Mouse (Mus musculus): ENCODE measurements around the gene Eif4g2. TPM values are rescaled to one million over a fixed set of nuclear protein-coding genes. Genes with fewer than 3 reads are reported as not detected.

Eif4g2 gene
- polyA plus RNA-seq (2014; fragmentation: Illumina TruSeq; extraction: RNeasy Lipid Tissue Mini Kit (QIAGEN cat#74804); ENCODE audit: low read depth, low replicate concordance), result 1,941 TPM

DNA sequence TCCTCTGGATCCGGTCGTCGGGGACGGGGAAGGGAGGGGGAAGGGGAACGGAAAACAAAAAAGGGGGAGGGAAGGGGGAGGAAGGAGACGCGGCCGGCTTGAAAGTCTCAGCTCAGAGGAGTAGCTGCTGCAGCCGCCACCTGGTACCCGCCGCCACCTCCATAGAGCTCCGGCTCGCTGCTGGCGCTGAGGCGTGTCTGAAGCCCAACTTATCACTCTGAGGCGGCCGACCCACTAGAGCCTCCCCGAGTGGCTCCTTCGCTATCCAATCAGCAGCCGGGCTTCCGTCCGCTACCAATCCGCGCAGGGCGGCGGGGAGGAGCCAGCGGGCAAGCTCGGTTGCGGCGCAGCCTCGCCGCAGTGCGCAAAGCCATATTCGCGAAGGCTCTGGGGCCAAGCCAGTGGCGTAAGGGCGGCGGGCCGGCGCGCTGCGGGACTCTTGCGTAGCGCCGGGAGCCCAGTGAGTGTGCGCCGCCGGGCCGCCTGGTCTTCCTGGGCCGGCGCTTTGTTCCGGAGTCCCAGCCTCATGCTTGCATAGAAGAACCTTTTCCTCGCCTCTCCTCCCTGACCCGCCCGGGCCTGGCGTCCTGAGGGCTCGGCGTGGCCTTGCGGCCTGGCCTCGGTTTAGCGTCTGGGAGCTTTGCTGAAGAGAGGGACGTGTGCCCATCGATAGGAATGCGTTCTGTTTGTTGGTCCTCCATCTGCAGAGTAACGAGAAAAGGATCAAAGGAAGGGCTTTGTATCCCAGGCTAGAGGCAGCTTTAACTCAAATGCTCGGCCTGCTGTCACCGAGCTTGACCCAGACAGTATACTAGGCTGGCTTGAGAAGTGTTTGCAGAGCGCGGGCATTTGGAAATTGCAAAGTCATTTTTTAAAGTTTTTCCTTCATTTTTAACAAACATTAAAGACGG lies at the start of gene Eif4g2:
Eif4g2 (minus strand) TSS at position 209 of the 911 bp plus-strand sequence.

GRCm38 (mm10) chr7:111028281-111029045 lies 54.4 kb downstream of the Eif4g2 start, which contains the start of gene Ctr9:
TSS of gene Ctr9 (plus strand) at chr7:111028951.

Other genes starting within 250 kb of the Eif4g2 start
- gene Rnf141, start 238.6 kb downstream of the Eif4g2 start, polyA plus RNA-seq (2014; fragmentation: Illumina TruSeq; extraction: RNeasy Lipid Tissue Mini Kit (QIAGEN cat#74804); ENCODE audit: low read depth, low replicate concordance), result 50.1 TPM
- gene Lyve1, start 219.8 kb downstream of the Eif4g2 start, polyA plus RNA-seq (2014; fragmentation: Illumina TruSeq; extraction: RNeasy Lipid Tissue Mini Kit (QIAGEN cat#74804); ENCODE audit: low read depth, low replicate concordance), result 0.81 TPM
- gene Mrvi1, start 100.6 kb downstream of the Eif4g2 start, polyA plus RNA-seq (2014; fragmentation: Illumina TruSeq; extraction: RNeasy Lipid Tissue Mini Kit (QIAGEN cat#74804); ENCODE audit: low read depth, low replicate concordance), result 5.4 TPM
- 30.6 TPM for gene Ctr9, start 54.1 kb downstream of the Eif4g2 start, polyA plus RNA-seq (2014; fragmentation: Illumina TruSeq; extraction: RNeasy Lipid Tissue Mini Kit (QIAGEN cat#74804); ENCODE audit: low read depth, low replicate concordance)